Mouse (Mus musculus) cerebral cortex, adult 2 months (tissue): Measurements from ENCODE around the gene Cacna2d4.

ENCODE experiments used
- WGBS: fragments of 180-500 bp; shearing (Covaris S2); methylation state at CpG from one replicate; pipeline ENCODE4 v1.1.7; 2018; 5-methylcytosine and 5-hydroxymethylcytosine counted together

Gene Cacna2d4

GRCm38 (mm10) chr6:119338121-119338912 lies 102.0 kb downstream of the Cacna2d4 start:
- 49% methylated on average over 11 of the region's 11 CpGs for WGBS

GRCm38 (mm10) chr6:119346257-119346656 lies 109.9 kb downstream of the Cacna2d4 start:
- 74% methylated on average over 10 of the region's 10 CpGs for WGBS

DNA sequence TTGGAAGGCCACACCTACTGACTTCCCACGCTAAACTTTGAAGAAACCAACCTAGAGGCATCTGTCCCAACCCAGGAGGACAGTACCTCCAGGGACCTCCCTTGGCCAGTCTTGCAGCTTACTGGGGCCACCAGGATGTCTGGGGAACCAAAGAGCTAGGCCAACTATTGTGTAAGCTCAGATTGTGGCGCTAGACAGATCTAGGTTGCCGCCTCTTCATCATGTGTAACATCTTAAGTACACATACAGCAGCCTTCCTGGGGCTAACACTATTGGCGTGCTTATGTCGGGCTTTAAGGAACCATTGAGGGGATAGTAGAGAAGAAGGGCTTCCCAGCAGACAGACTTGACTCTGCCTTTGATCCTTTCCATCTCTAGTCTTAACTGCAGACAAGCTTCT lies 111.5 kb downstream of the Cacna2d4 start:
- WGBS = 53% methylated on average over 5 of the region's 5 CpGs

DNA sequence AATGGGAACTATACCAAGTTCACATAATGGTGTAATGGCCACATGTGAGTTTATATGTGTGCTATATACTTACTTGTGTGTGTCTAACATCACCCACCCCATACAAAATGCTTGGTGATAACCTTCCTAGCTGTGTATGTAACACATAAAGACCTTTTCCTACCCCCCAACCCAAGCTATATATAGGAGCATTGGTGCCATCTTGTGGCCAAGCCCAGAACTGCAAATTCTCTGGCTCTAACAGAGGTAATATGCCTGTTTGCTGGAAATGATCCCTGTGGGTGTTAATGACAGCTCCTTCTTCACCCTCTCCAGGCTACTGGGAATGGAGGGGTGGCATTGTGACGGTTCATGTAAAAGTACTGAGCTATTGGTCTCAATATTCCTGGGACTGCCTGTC lies 111.9 kb downstream of the Cacna2d4 start:
- WGBS = 0% methylated on average over 1 of the region's 1 CpGs

DNA sequence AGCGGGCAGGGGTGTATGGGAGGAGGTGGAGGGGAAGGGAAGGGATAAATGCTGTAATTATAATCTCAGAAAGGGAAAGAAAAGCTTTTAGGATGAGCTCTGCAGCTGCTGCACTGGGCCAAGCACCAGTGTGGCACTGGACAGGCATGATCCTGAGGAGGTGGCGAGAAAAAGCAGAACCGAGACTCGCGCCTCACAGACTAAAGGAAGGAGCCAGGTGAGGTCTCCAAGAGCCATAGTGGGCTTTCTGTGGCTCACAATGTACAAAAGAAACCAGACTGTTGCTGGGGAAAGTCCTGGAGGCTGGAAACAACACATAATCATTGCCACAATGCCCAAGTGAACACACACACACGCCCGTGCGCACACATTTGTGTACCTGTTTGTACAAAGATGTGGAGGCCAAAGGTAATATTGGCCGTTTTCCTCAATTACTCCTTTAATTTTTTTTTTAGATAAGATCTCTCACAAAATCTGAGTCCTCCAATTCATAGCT lies 114.4 kb downstream of the Cacna2d4 start:
- WGBS = 81% methylated on average over 9 of the region's 9 CpGs

- WGBS = 75% methylated on average over 8 of the region's 8 CpGs
Measured at GRCm38 (mm10) chr6:119351656-119352055, 115.3 kb downstream of the Cacna2d4 start.

DNA sequence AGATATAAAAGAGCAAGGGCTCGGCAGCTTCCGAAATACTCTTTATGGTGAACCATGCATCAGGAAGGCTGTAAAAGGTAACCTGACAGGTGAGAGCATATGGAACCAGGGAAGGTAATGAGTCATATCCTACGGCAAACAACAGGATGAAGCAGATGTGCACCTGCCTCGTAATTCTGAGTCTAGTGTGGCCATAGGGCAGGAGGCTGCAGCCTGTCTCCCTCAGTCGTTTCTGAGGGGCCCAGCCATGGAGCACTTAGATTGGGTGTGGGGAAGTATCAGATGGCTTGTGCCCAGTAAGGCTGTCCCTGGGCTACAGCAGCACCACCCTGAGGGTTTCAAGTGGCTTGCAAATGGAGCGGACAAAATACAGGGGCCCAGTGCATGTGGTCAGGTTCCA lies 116.2 kb downstream of the Cacna2d4 start:
- 88% methylated on average over 6 of the region's 6 CpGs for WGBS

DNA sequence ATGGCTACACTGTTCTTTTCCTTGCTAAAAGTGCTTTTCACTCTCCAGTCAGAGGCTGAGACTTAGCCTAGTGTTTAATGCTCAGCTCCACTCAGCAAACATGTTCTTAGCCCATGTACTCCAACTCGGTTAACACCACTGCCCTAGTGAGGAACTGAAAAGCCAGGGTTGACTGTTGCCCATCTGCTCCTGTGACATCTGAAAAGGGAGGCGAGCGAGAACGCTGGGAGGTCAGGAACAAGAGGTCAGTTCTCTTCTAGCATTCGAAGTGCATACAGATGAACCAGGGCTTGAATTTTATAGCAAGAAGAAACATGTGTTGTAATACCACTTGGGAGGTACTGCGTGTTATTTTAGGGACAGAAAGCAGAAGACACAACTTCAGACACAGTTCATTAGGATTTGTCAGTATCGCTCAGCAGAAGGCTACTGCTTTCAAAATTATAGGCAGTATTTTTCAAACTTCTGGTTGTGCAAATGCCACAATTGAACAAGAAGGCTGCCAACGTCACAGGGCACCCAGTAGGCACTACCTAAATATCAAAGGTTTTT lies 121.8 kb downstream of the Cacna2d4 start:
- WGBS = 79% methylated on average over 8 of the region's 8 CpGs

GRCm38 (mm10) chr6:119360250-119360649 lies 123.9 kb downstream of the Cacna2d4 start:
- WGBS = 89% methylated on average over 6 of the region's 6 CpGs

DNA sequence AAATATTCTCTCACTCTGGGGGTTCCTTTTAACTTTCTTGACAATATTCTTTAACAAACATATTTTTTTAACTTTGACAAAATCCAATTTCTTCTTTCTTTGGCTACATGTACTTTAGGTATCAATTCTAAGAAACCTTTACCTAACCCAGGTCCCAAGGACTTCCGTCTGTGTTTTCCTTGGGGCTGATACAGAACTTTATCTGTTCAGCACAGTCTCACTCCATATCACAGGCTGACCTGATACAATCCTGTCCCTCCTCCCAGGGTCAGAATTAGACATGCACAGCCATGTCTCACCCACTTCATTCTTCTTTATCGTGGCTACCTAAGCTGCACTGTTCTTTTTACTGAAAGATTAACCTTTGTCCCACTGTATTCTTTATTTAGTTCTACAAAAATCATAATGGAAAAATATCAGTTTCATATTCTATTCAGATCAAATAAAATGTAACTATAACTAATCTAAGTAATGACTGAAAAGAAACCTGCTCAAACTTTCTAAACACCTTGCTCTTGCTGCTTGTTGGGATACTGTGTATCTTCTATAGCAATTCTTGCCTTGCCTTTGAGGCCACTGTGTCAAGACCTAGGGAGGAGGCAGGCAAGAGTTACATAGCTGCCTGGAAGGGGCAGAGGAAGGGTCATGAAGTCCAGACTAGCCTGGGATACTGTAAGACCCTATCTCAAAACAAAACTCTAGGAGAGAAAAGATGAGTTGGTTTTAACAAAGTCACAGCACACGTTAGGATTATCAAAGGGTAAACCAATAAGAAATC lies 124.8 kb downstream of the Cacna2d4 start:
- 96% methylated on average over 3 of the region's 3 CpGs for WGBS

DNA sequence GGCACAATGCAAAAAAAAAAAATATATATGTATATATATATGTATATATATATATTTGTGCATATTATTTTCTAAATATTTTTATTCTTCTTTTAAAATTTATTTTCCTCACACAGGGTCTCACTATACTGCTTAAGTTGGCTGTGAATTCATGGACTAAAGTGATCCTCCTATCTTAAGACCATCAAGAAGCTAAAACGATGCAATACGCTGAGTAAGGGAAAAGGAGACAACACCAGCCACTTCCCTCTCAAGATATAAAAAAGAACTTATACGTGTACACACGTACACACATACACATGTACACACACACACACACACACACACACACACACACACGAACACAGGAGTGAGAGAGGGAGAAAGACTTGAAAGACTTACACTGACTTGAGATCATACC lies 127.3 kb downstream of the Cacna2d4 start:
- 93% methylated on average over 5 of the region's 5 CpGs for WGBS

DNA sequence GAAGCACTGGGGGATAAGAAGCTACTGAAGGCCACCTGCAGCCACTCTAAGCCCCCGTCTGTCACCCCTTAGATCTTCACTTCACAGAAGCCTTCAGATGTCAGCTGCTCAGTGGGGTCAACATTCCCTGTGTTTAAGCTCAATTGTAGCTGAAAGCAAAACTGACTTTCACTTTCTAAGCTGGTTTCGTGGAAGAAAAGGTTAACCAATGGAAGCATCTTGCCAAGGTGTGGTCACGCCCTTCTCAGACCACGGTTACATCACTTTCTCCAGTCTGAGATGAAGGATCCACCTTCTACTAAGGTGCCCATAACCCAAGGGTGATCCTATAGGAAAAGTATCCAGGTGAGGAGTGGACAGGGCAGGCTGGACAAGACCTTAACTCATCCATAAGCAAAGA lies 130.5 kb downstream of the Cacna2d4 start:
- 85% methylated on average over 4 of the region's 4 CpGs for WGBS

DNA sequence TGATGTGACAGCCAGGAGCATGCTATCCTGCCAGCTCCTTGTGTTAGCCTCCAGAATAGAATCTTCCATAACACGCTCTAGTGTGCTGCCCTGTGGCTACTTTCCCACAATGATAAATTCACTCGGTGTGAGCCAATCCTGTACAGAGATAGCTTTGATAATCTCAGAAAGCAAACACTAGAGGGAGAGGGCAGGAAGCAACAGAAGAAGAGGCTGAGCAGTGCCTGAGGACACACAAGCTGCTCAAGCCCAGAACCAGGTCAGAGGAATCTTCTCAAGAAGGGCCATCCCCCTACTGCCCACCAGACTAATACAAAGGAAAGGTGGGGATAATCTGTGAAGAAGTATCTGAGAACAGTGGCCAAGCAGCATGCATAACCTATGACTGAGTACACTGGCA lies 131.1 kb downstream of the Cacna2d4 start:
- 67% methylated on average over 2 of the region's 2 CpGs for WGBS

- WGBS = 86% methylated on average over 5 of the region's 5 CpGs
Measured at GRCm38 (mm10) chr6:119372237-119372636, 135.9 kb downstream of the Cacna2d4 start.

- 80% methylated on average over 5 of the region's 5 CpGs for WGBS
Measured at GRCm38 (mm10) chr6:119375035-119375434, 138.7 kb downstream of the Cacna2d4 start.

- WGBS = 68% methylated on average over 2 of the region's 2 CpGs
Measured at GRCm38 (mm10) chr6:119377613-119378012, 141.3 kb downstream of the Cacna2d4 start.

- WGBS = 86% methylated on average over 1 of the region's 1 CpGs
Measured at GRCm38 (mm10) chr6:119378631-119379030, 142.3 kb downstream of the Cacna2d4 start.

- WGBS = 97% methylated on average over 1 of the region's 1 CpGs
Measured at GRCm38 (mm10) chr6:119385668-119386067, 149.3 kb downstream of the Cacna2d4 start.

GRCm38 (mm10) chr6:119386421-119386820 lies 150.1 kb downstream of the Cacna2d4 start:
- 71% methylated on average over 4 of the region's 4 CpGs for WGBS

DNA sequence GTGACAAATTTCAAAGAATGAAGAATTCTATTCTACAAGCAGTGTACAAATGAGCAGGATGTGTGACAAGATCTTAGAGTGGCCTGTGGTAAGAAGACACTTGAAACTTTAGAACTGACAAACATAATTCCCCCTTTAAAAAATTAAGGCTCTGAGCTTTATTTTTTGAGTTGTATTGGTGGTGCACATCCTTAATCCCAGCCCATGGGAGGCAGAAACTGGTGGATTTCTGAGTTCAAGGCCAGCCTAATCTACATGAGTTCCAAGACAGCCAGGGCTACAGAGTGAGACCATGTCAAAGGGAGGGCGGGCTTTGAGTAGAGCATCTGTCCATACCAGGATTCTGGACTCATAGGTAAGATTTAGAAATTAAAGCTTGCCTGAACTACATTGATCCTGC lies 150.5 kb downstream of the Cacna2d4 start:
- 97% methylated on average over 1 of the region's 1 CpGs for WGBS

DNA sequence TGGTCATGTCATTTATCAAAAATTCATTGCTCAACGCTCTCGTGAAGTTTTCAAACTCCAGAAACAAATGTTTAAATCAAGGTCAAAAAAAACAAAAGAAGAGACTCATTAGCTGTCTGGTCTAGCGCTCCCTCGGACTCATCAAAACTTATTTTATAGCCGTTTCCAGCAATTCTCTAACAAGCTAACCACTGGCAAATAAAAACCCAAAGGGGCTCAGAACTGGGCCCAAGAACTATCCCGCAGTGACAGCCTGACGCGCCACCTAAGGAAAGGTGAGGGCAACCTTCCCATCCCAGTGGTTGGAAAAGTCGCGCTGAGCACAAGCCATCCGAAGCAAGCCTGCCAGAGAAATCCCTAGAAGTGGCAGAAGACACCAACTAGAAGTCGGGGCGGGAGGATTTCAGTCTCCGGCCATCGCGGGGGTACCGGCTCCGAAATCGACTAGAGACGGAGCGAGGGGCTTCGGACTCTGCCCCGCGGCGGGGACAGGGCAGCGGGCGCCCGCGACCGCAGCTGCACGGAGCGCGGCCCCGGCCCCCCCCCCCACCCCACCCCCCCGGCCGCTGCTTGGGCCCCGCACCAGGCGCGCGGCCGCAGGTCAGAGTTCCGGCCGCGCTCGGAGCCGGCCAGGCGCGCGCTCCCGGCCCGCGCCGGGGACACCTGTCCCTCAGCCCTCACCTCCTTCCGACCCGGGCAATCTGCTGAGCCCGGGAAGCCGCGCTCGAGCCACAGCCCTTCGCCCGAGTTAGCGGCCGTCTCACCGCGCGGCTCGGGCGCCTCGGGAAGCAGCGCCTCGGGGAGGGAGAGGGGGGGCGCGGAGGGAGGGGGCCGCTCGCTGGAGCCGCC lies 151.7 kb downstream of the Cacna2d4 start:
- under 1% methylated on average over 69 of the region's 76 CpGs for WGBS

DNA sequence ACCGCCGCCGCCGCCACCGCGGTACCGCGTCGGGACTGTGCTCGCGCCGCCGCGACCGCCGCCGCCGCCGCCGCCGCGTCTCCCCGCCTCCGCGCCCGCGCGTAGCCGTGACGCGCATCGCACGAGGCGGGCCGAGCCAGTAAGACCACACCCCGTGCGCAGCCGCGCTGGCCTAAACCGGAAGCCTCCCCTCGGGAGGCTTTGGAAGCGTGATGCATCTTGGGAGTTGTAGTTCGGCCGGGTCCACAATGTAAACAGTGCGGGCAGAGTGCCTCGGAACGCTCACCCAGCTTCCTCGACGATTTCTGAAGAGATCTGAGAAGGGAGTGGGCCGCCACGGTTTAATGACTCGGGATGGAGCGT lies 152.3 kb downstream of the Cacna2d4 start:
- under 1% methylated on average over 53 of the region's 53 CpGs for WGBS
